Mouse (Mus musculus) heart, adult 2 months (tissue): ENCODE measurements around the gene Trdmt1.

Source experiments
- CTCF ChIP-seq: fragments of 200-600 bp; IDR thresholded peaks from 2 replicates; pipeline ENCODE4 v1.8.1; 2022; ENCODE audit warnings: antibody characterized with exemption, mild to moderate bottlenecking, moderate library complexity
- EP300 ChIP-seq: fragments of 200-500 bp; IDR thresholded peaks from 2 replicates; pipeline ENCODE4 v1.6.1; 2011; ENCODE audit warnings: low read depth, low read length, control low read depth; ENCODE audit not compliant: insufficient read depth
- POLR2A ChIP-seq: fragments of 200-500 bp; IDR thresholded peaks from 2 replicates; pipeline ENCODE4 v1.6.1; 2011; ENCODE audit warnings: mild to moderate bottlenecking, low read depth, low read length, control low read depth; ENCODE audit not compliant: insufficient read depth

- TF ChIP-seq POLR2A, result 0 out of 2 replicates have a peak, but pooled peaks have one; percentile 16
- peak; percentile 47 for TF ChIP-seq CTCF
- TF ChIP-seq EP300, result no peak
Observed at GRCm38 (mm10) chr2:13577399-13577798, 32.9 kb upstream of the Trdmt1 start.
